Mouse (Mus musculus): ENCODE results near the gene Gm49380. TPM values are rescaled to one million over a fixed set of nuclear protein-coding genes. Genes with fewer than 3 reads are reported as not detected.

Gm49380 gene
- total and polyA plus RNA-seq, 3 experiments: 0.21 to 0.23 TPM; not detected in 1

DNA sequence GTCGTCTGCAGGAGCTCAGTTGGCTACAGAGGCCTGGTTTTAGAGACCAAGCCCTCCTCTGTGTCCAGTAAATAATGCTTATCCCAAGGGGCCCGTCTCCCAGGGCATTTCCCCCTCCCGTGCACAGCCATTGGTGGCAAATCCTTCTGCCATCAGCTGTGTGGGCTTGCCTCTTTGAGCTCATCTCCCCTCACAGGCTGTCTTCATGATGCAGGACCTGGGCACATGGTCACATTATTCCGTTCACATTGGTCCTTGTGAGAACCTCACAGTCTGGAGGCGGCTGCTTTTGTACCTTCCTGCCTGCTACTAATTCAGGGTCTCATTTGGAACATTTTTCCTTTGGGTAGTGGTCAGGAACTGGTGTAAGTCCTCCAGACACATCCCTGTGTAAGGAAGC lies 28.7 kb upstream of the Gm49380 start:
- WGBS: 54% methylated on average over 5 of the region's 5 CpGs
- intact Hi-C loops (cut with DNase I): no loop called here
- no peak for DNase-seq
- Histone ChIP-seq H3K4me1 (ENCODE audit: control insufficient read depth, insufficient read depth, low read length) (peaks cover 3% of the 10 kb centered on the region; the same call in 1 of the 2 replicates), H3K4me3 (no peak overlapping the region), H3K36me3 (ENCODE audit: control insufficient read depth, insufficient read depth, low read length) (no peaks in the 10 kb centered on the region), H3K27me3 (ENCODE audit: control insufficient read depth, insufficient read depth, low read length) (no peaks in the 10 kb centered on the region), H3K79me2 (replicated peaks; ENCODE audit: control insufficient read depth, insufficient read depth, low read length) (no peaks in the 10 kb centered on the region), H3K9ac (ENCODE audit: low read depth, low read length) (no peak overlapping the region), H3K27ac (no peak overlapping the region)
- no peak for TF ChIP-seq POLR2A (IDR thresholded peaks at IDR 0.05; ENCODE audit: insufficient read depth, low read depth, low read length)
- TF ChIP-seq EP300 (IDR thresholded peaks at IDR 0.05; ENCODE audit: insufficient read depth, low read depth, low read length): no peak
- no peak for TF ChIP-seq CTCF (IDR thresholded peaks at IDR 0.05)

DNA sequence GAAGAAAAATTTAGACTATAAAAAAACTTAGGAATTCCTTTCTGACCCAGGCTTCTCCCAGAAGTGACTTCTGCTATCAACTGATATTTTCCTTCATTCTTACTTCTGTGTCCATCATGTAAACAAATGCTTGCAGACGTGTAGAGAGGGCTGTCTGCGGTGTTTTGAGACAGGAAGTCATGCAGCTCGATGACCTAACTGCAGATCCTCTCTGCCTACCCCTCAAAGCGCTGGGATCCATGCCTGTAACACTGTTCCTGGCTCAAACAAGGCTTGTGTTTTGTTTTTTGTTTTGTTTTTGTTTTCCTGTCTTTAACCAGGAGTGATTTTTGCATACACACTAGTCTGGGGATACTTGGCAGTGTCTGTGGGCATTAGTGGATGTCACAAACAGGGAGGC lies 24.5 kb upstream of the Gm49380 start:
- Histone ChIP-seq H3K9ac (ENCODE audit: low read depth, low read length) (no peak overlapping the region), H3K4me1 (ENCODE audit: control insufficient read depth, insufficient read depth, low read length) (peaks cover 3% of the 10 kb centered on the region; the same call in 1 of the 2 replicates), H3K4me3 (no peak overlapping the region), H3K27me3 (ENCODE audit: control insufficient read depth, insufficient read depth, low read length) (no peaks in the 10 kb centered on the region), H3K27ac (no peak overlapping the region), H3K79me2 (replicated peaks; ENCODE audit: control insufficient read depth, insufficient read depth, low read length) (no peaks in the 10 kb centered on the region), H3K36me3 (ENCODE audit: control insufficient read depth, insufficient read depth, low read length) (no peaks in the 10 kb centered on the region)
- DNase-seq: no peak
- WGBS: 31% methylated on average over 4 of the region's 4 CpGs
- TF ChIP-seq CTCF (IDR thresholded peaks at IDR 0.05) (no peak), POLR2A (IDR thresholded peaks at IDR 0.05; ENCODE audit: insufficient read depth, low read depth, low read length) (no peak), EP300 (IDR thresholded peaks at IDR 0.05; ENCODE audit: insufficient read depth, low read depth, low read length) (no peak)
- intact Hi-C loops (cut with DNase I): no loop called here

DNA sequence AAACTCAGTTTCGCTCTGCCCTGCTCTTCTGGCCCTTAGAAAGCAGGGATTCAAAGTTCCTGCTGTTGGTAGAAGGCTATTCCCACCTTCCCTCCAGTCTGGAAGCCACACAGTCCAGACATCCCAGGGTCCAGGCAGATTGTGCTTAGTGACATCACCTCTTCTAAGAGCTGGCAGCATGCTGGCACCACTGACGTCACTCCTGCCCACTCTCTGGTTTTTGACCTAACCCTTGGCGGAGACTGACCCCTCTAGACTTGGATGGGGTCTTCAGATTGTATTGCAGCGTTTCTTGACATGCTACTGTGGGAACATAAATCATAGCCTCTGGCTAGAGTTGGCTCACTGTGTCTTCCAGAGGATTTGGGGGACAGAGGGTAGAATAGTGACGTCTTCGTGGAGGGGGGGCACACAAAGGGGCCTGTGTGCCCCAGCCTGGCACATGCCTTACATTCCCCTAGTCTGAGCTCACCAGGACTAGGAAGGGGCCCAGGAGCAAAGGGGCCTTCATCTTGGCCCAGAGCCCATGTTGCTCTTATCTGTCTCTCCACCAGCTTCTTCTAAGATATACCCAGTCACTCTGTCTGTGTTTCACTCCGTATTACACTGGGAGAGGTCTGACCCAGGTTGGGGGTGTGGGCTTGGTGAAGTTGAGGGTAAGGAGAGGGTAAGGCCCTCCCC lies 22.6 kb upstream of the Gm49380 start:
- H3K27me3 ChIP-seq (ENCODE audit: control insufficient read depth, insufficient read depth, low read length): no peaks in the 10 kb centered on the region
- peak overlapping the region; percentile 99 for H3K27ac ChIP-seq
- no peaks in the 10 kb centered on the region for H3K36me3 ChIP-seq (ENCODE audit: control insufficient read depth, insufficient read depth, low read length)
- peak overlapping the region; percentile 71 for H3K4me3 ChIP-seq
- peak overlapping the region; percentile 60 for H3K9ac ChIP-seq (ENCODE audit: low read depth, low read length)
- intact Hi-C loops (cut with DNase I): no loop called here
- no peak for DNase-seq
- 32% methylated on average over 7 of the region's 7 CpGs for WGBS
- peaks cover 3% of the 10 kb centered on the region; the same call in 1 of the 2 replicates for H3K4me1 ChIP-seq (ENCODE audit: control insufficient read depth, insufficient read depth, low read length)
- TF ChIP-seq CTCF (IDR thresholded peaks at IDR 0.05): no peak
- TF ChIP-seq EP300 (IDR thresholded peaks at IDR 0.05; ENCODE audit: insufficient read depth, low read depth, low read length): no peak
- no peak for TF ChIP-seq POLR2A (IDR thresholded peaks at IDR 0.05; ENCODE audit: insufficient read depth, low read depth, low read length)
- no peaks in the 10 kb centered on the region for H3K79me2 ChIP-seq (replicated peaks; ENCODE audit: control insufficient read depth, insufficient read depth, low read length)

DNA sequence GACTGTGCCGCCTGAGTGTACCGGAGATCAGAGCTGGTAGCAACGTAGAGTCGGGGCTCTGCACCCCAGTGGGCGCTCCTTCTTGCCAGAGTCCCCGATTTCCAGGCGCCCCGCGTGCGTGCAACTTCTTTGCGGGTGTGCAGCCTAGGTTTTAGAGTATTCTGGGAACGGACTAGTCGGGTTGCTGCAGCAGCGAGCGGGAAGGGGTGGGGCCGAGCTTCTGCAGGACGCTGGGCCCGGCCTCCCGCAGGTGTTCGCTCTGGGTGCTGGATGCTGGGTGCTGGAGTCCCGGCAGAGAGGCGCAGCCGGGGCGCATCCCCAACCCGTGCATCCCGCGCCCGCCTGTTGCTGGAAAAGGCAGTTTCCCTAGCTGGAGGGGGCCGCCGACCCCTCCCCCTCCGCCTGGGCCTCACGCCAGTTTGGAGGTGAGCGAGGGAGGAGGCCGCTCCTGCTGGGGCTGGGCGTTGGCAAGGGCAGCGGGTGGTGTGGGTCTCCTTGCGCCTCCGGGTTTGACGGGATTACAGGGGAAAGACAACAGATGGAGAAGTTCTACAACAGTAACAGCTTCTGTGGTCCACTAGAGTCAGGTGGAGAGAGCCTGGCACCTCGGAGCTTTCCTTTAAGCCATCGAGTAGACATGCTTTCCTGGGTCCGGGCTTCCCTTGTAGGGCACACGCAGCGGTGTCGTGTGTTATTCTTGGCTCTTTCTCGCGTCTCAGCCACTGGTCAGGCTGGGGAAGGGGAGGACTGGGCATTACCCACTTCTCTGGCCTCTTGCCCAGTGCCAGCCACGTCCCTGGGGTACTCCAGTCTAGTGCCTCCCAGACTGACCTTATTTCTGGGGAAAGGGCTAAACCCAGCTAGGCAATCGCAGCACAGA lies 21.8 kb upstream of the Gm49380 start:
- DNase-seq: peak; percentile 71 to 74
- Histone ChIP-seq H3K27ac (peak overlapping the region; percentile 99), H3K4me3 (peak overlapping the region; percentile 71), H3K79me2 (replicated peaks; ENCODE audit: control insufficient read depth, insufficient read depth, low read length) (no peaks in the 10 kb centered on the region), H3K36me3 (ENCODE audit: control insufficient read depth, insufficient read depth, low read length) (no peaks in the 10 kb centered on the region), H3K9ac (ENCODE audit: low read depth, low read length) (peak overlapping the region; percentile 60), H3K27me3 (ENCODE audit: control insufficient read depth, insufficient read depth, low read length) (no peaks in the 10 kb centered on the region), H3K4me1 (ENCODE audit: control insufficient read depth, insufficient read depth, low read length) (peaks cover 6% of the 10 kb centered on the region; the same call in 1 of the 2 replicates)
- WGBS: 1% methylated on average over 49 of the region's 49 CpGs
- TF ChIP-seq POLR2A (IDR thresholded peaks at IDR 0.05; ENCODE audit: insufficient read depth, low read depth, low read length) (no peak), EP300 (IDR thresholded peaks at IDR 0.05; ENCODE audit: insufficient read depth, low read depth, low read length) (no peak), CTCF (IDR thresholded peaks at IDR 0.05) (no peak)
- intact Hi-C loops (cut with DNase I): no loop called here

DNA sequence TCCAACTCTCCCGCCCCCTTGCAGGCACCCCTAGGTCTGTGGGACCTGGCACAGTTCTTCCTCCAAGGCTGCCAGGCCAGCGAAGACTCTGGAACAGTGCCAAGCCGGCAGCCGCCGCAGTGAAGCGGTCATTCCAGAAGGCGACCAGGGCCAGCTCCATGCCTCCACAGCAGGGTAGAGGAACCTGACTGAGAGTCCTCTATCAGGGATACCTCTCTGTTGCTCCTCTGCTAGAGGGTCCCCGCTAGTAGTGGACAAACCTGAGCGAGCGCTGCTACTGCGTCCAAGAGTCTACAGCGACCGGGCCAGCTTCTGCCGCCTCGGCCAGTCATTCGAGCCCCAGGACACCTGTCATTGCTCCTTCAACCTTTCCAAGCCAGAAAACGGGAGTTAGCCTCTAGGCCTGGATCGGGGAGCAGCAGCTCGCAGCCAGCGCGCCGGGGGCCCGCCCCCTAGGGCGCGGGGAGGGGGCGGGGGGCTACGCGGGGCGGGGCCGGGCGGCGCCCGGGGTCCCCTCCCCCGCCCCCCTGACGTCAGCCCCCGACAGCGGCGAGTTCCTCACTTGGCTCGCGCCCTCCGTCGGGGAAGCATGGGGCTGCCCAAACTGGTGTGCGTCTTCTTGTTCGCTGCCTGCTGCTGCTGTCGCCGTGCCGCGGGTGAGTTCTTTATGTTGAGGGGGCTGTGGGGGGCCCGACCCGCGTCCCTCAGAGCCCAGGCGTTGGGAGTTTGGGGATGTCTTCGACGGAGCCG lies 21.0 kb upstream of the Gm49380 start, which contains the start of gene Mcam:
TSS of gene Mcam (plus strand) at position 369 of the 750 bp plus-strand sequence.
- Histone ChIP-seq H3K27ac (peak within 1 kb of the TSS; percentile 99), H3K4me1 (ENCODE audit: control insufficient read depth, insufficient read depth, low read length) (peaks cover 8% of the 10 kb centered on the region; the same call in 1 of the 2 replicates), H3K27me3 (ENCODE audit: control insufficient read depth, insufficient read depth, low read length) (no peaks in the 10 kb centered on the region), H3K4me3 (peak within 1 kb of the TSS; percentile 71), H3K9ac (ENCODE audit: low read depth, low read length) (peak within 1 kb of the TSS; percentile 61), H3K36me3 (ENCODE audit: control insufficient read depth, insufficient read depth, low read length) (no peaks in the 10 kb centered on the region), H3K79me2 (replicated peaks; ENCODE audit: control insufficient read depth, insufficient read depth, low read length) (no peaks in the 10 kb centered on the region)
- under 1% methylated on average over 55 of the region's 55 CpGs for WGBS
- intact Hi-C loops (cut with DNase I): no loop called here
- DNase-seq: peak; percentile 68 to 76
- no peak for TF ChIP-seq EP300 (IDR thresholded peaks at IDR 0.05; ENCODE audit: insufficient read depth, low read depth, low read length)
- peak; percentile 74; the same call in 1 of the 2 replicates for TF ChIP-seq POLR2A (IDR thresholded peaks at IDR 0.05; ENCODE audit: insufficient read depth, low read depth, low read length)
